Mouse (Mus musculus) brain, embryonic 14.5 days (tissue): ENCODE measurements around the gene Olfr1489. TPM values are rescaled to one million over a fixed set of nuclear protein-coding genes. Genes with fewer than 3 reads are reported as not detected.
"Not testable (repeated sequence)": the region's sequence is repeated elsewhere in the genome, so short reads cannot be mapped to it uniquely, and the experiment has no call there.

ENCODE experiments used
- DNase-seq: peaks from one replicate; pipeline ENCODE4 v3.0.0-alpha.2; 2011; ENCODE audit warnings: low read depth
- CTCF ChIP-seq: fragments of 200-500 bp; IDR thresholded peaks from 2 replicates; pipeline ENCODE4 v1.5.1; 2012; ENCODE audit warnings: inconsistent platforms, mild to moderate bottlenecking, moderate library complexity, borderline replicate concordance; ENCODE audit not compliant: insufficient read depth, insufficient read length; ENCODE audit errors: extremely low read depth
- POLR2A ChIP-seq: fragments of 200-500 bp; IDR thresholded peaks from 2 replicates; pipeline ENCODE4 v1.6.1; 2012; ENCODE audit warnings: mild to moderate bottlenecking, inconsistent platforms, borderline replicate concordance; ENCODE audit not compliant: poor library complexity, insufficient read depth, insufficient read length, severe bottlenecking; ENCODE audit errors: extremely low read depth
- polyA plus RNA-seq: library from polyadenylated mRNA; depleted of rRNA; stranded (reverse); fragments of >200 nt; gene quantifications from 2 replicates; pipeline ENCODE4 v1.2.3, GENCODE M21; 2012; rRNA removed

Gene Olfr1489
- polyA plus RNA-seq: not detected in 2 replicates

DNA sequence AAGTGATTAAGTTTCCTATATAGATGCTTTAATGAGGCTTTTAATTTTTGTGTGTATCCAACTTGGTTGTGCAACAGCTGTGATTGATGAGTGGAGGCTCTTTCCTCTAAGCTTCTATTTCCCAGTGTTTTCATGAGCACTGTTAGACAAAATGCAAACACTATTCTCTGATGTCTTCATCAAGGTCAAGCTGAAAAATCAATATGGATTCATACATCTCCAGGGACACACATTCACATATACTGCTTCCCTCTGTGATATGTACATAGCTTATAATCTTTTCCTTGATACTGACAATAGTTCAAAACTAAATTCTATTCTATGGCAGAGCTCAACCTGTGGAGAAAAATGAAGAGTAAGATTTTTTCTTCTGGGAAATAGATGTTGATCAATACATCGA, at the start of gene Olfr1489:
TSS of gene Olfr1489 (plus strand) at position 301 of the 400 bp plus-strand sequence.
- TF ChIP-seq CTCF: no peak
- no peak for TF ChIP-seq POLR2A
- DNase-seq: no peak

DNA sequence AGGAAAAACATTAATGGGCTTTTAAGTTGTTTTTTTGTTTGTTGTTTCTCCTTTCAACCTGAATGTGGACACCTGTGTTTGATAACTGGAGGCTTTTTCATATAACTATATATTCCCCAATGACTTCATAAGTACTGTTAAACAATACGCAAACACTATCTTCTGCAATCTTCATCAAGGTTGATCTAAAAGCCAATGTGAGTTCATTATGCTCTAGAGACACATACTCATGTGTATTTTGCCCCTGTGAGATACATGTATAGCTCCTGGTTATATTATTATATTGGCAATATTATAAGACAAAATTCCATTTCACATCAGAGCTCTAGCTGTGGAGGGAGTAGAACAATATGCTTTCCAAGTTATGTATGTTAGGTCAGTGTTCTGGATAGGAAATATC, 48.2 kb upstream of the Olfr1489 start, which contains the start of gene Olfr1484:
TSS of gene Olfr1484 (plus strand) at position 301 of the 400 bp plus-strand sequence.
- no peak for DNase-seq
- TF ChIP-seq POLR2A (no peak), CTCF (no peak)

DNA sequence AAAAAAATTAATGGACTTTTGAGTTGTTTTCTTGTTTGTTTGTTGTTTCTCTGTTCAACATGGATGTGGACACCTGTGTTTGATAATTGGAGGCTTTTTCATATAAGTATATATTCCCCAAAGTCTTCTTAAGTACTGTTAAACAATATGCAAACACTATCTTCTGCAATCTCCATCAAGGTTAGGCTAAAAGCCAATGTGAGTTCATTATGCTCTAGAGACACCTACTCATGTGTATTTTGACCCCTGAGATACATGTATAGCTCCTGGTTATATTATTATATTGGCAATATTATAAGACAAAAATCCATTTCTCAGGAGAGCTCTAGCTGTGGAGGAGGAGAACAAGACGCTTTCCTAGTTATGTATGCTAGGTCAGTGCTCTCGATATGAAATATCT, 14.3 kb upstream of the Olfr1489 start, which contains the start of gene Olfr1487:
TSS of gene Olfr1487 (plus strand) at position 301 of the 400 bp plus-strand sequence.
- not testable (repeated sequence) for DNase-seq

DNA sequence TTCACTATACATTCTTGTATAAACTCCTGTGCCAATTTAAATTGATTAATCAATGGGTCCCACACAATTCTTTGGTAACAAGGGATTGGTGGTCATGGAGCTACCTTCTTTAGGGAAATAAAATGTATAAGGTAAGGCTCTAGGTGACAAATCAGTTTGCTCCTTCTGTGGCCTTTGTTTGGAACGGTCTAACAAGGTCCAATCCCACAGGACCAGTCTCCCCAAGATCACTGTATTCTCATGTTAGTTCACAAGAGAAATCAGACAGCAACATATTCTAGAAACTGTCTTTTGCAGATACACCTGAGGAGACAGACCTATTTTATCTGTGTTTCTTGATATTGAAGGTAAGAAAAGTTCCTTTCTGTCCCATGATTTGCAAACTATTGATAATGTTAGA, 19.4 kb downstream of the Olfr1489 start, which contains the start of gene Olfr1490:
TSS of gene Olfr1490 (plus strand) at position 301 of the 400 bp plus-strand sequence.
- no peak for TF ChIP-seq CTCF
- no peak for TF ChIP-seq POLR2A

More for the DNA sequence above, 19.4 kb downstream of the Olfr1489 start, which contains the start of gene Olfr1490:
- no peak for DNase-seq

Other genes with a start within 250 kb of the Olfr1489 start
- gene Olfr1469, start 223.8 kb upstream of the Olfr1489 start, polyA plus RNA-seq: not detected in 2 replicates
- not detected in 2 replicates for gene Olfr1471, start 188.2 kb upstream of the Olfr1489 start, polyA plus RNA-seq
- gene Olfr1472, start 175.5 kb upstream of the Olfr1489 start, polyA plus RNA-seq: not detected in 2 replicates
- gene Olfr1474, start 162.1 kb upstream of the Olfr1489 start, polyA plus RNA-seq: not detected in 2 replicates
- not detected in 2 replicates for gene Olfr1475, start 151.4 kb upstream of the Olfr1489 start, polyA plus RNA-seq
- gene Olfr1477, start 131.1 kb upstream of the Olfr1489 start, polyA plus RNA-seq: not detected in 2 replicates
- not detected in 2 replicates for gene Olfr1480, start 103.7 kb upstream of the Olfr1489 start, polyA plus RNA-seq
- gene Olfr1484, start 48.1 kb upstream of the Olfr1489 start, polyA plus RNA-seq: not detected in 2 replicates
- gene Olfr1487, start 14.2 kb upstream of the Olfr1489 start, polyA plus RNA-seq: not detected in 2 replicates
- not detected in 2 replicates for gene Olfr1490, start 19.5 kb downstream of the Olfr1489 start, polyA plus RNA-seq
- not detected in 2 replicates for gene Olfr1491, start 65.6 kb downstream of the Olfr1489 start, polyA plus RNA-seq
- not detected in 2 replicates for gene Olfr1493-ps1, start 91.7 kb downstream of the Olfr1489 start, polyA plus RNA-seq
- not detected in 2 replicates for gene Olfr1494, start 108.1 kb downstream of the Olfr1489 start, polyA plus RNA-seq
- not detected in 2 replicates for gene Olfr1495, start 133.0 kb downstream of the Olfr1489 start, polyA plus RNA-seq
- gene Olfr1496, start 146.3 kb downstream of the Olfr1489 start, polyA plus RNA-seq: not detected in 2 replicates
- gene Olfr1497, start 166.6 kb downstream of the Olfr1489 start, polyA plus RNA-seq: not detected in 2 replicates
- gene Olfr1499, start 187.8 kb downstream of the Olfr1489 start, polyA plus RNA-seq: not detected in 2 replicates
- gene Olfr1500, start 198.9 kb downstream of the Olfr1489 start, polyA plus RNA-seq: not detected in 2 replicates
- not detected in 2 replicates for gene Olfr1501, start 219.1 kb downstream of the Olfr1489 start, polyA plus RNA-seq
- not detected in 2 replicates for gene Olfr1502, start 230.2 kb downstream of the Olfr1489 start, polyA plus RNA-seq